In genomic region chr10:21465362-21465761, GRCm38 (mm10) we compare ENCODE assay signal across 8 mouse cellular contexts.
DNase-seq lines count a peak whose midpoint lies in the region; ATAC-seq lines count a peak whose summit lies in the region.

No protein-coding gene starts in this region.

- peak; percentile 75 for ATAC-seq in hindbrain, embryonic 11.5 days (ENCODE audit: low FRiP score)

- no peaks in the 10 kb centered on the region for H3K4me1 ChIP-seq in hindbrain, embryonic 11.5 days (replicated peaks; ENCODE audit: control insufficient read depth, insufficient read depth, low read length)

- no peak overlapping the region for H3K9ac ChIP-seq in hindbrain, embryonic 11.5 days (ENCODE audit: low read depth, low read length)

- peak; percentile 76 for DNase-seq in MEL-GATA-1-ER (ENCODE audit: extremely low read depth, low read depth)
- DNase-seq in cerebellum, adult 8-10 months: peak; percentile 82
- DNase-seq in frontal cortex, adult 2 months (ENCODE audit: extremely low spot score in 1 of 2, low spot score in 1 of 2): peak; percentile 72 to 98
- peak; percentile 91 for DNase-seq in hindbrain, embryonic 11.5 days (ENCODE audit: low spot score)
- DNase-seq in layer of hippocampus, adult 9-11 months: peak; percentile 82
- peak; percentile 93 for DNase-seq in lung, postnatal 10 days
- DNase-seq in retina, adult 2 months (ENCODE audit: low read depth, low spot score): peak; percentile 58
- peak; percentile 86 for DNase-seq in thymus, postnatal 25 days

- no peaks in the 10 kb centered on the region for H3K9me3 ChIP-seq in hindbrain, embryonic 11.5 days (ENCODE audit: control insufficient read depth, low read length)

- no peaks in the 10 kb centered on the region for H3K27me3 ChIP-seq in hindbrain, embryonic 11.5 days (ENCODE audit: control insufficient read depth, insufficient read depth, low read length)

- H3K4me2 ChIP-seq in hindbrain, embryonic 11.5 days (replicated peaks; ENCODE audit: low read depth, low read length): no peak overlapping the region

- no peaks in the 10 kb centered on the region for H3K36me3 ChIP-seq in hindbrain, embryonic 11.5 days (ENCODE audit: control insufficient read depth, insufficient read depth, low read length)

- no peak overlapping the region for H3K4me3 ChIP-seq in hindbrain, embryonic 11.5 days (ENCODE audit: low read depth, low read length)

- WGBS in hindbrain, embryonic 11.5 days: 5% methylated on average over 15 of the region's 15 CpGs

- H3K27ac ChIP-seq in hindbrain, embryonic 11.5 days (ENCODE audit: low read depth, low read length): no peak overlapping the region
